Mouse (Mus musculus) intestine, embryonic 16.5 days (tissue): ENCODE results near the gene Disc1. TPM values are rescaled to one million over a fixed set of nuclear protein-coding genes. Genes with fewer than 3 reads are reported as not detected.
A peak's percentile ranks its signal among the peaks of the same experiment; 100 is the strongest.

Source experiments
- ATAC-seq: fragments of 200-750 bp; cut with Nextera tagmentation; 2 replicates; pipeline ENCODE4 v1.8.0; 2017; ENCODE audit warnings: moderate TSS enrichment, moderate library complexity
- H3K27ac ChIP-seq: fragments of 300-500 bp; sonication (generic); 2 replicates; pipeline ENCODE4 v1.5.1; 2014; ENCODE audit warnings: mild to moderate bottlenecking, low read length
- H3K27me3 ChIP-seq: fragments of 300-500 bp; sonication (generic); replicated peaks from 2 replicates; pipeline ENCODE4 v1.6.1; 2014; ENCODE audit warnings: low read length, control low read depth, mixed read lengths; ENCODE audit not compliant: control insufficient read depth, insufficient read depth
- H3K36me3 ChIP-seq: fragments of 300-500 bp; sonication (generic); 2 replicates; pipeline ENCODE4 v1.6.1; 2014; ENCODE audit warnings: low read length, control low read depth; ENCODE audit not compliant: control insufficient read depth, insufficient read depth
- H3K4me1 ChIP-seq: fragments of 300-500 bp; sonication (generic); 2 replicates; pipeline ENCODE4 v1.6.1; 2014; ENCODE audit warnings: low read length, control low read depth, mixed read lengths; ENCODE audit not compliant: control insufficient read depth, insufficient read depth
- H3K4me2 ChIP-seq: fragments of 300-500 bp; sonication (generic); 2 replicates; pipeline ENCODE4 v1.6.1; 2014; ENCODE audit warnings: low read depth, low read length, control low read depth
- H3K4me3 ChIP-seq: fragments of 300-500 bp; sonication (generic); 2 replicates; pipeline ENCODE4 v1.5.1; 2014; ENCODE audit warnings: mild to moderate bottlenecking, low read length
- H3K9ac ChIP-seq: fragments of 300-500 bp; sonication (generic); 2 replicates; pipeline ENCODE4 v1.6.1; 2014; ENCODE audit warnings: low read depth, low read length
- H3K9me3 ChIP-seq: fragments of 300-500 bp; sonication (generic); 2 replicates; pipeline ENCODE4 v1.6.1; 2016; ENCODE audit warnings: low read length, control low read depth; ENCODE audit not compliant: control insufficient read depth
- WGBS: fragments of 180-500 bp; shearing (Covaris S2); extraction: QIAGEN DNeasy Blood & Tissue Kit; methylation state at CpG from one replicate; pipeline ENCODE4 v1.1.7; 2014; 5-methylcytosine and 5-hydroxymethylcytosine counted together
- polyA plus RNA-seq: library from polyadenylated mRNA; unstranded; fragments of >200 nt; fragmentation: Nextera tagmentation; extraction: Ambion mirVana; gene quantifications from 2 replicates; pipeline ENCODE4 v1.2.1, GENCODE M21; 2015

The Disc1 gene
- polyA plus RNA-seq, 1 experiment from 2014 or later: 1.7 TPM

DNA sequence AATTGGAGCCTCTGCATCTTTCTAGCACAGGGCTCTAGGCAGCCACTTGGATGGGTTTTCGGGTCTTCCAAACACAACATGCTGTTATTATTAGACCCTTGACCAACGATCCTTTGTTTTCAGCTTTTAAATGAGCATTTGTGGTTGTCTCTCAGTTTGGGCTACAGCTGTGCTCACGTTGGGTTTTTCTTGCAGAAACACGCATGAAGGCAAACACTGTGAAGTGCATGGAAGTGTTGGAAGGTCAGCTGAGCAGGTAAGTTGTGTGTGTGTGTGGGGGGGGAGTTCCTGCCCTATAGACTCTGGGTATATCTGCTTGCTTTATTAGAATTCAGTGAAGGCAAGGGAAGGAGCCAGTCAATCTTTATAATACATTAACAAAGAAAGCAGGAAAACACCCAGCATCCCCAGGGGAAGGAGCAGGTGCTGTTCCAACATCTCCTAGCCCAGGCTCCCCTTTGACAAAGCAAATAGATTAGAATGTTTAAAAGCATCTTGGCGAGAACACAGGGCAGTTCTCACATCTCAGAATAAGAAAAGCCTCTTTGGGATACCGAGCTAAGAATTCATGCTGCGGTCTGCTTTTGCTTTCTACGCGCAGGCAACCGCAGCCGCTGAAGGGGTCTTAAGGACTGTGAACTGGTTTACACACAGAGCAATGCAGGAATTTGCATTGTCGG lies 164.0 kb downstream of the Disc1 start:
- no peaks in the 10 kb centered on the region for H3K36me3 ChIP-seq
- H3K4me2 ChIP-seq: no peak overlapping the region
- H3K27ac ChIP-seq: no peak overlapping the region
- no peak overlapping the region for H3K9ac ChIP-seq
- WGBS: 53% methylated on average over 12 of the region's 12 CpGs
- peaks cover 5% of the 10 kb centered on the region for H3K4me1 ChIP-seq
- H3K4me3 ChIP-seq: no peak overlapping the region
- H3K27me3 ChIP-seq: no peaks in the 10 kb centered on the region
- no peaks in the 10 kb centered on the region for H3K9me3 ChIP-seq
- ATAC-seq: no peak

DNA sequence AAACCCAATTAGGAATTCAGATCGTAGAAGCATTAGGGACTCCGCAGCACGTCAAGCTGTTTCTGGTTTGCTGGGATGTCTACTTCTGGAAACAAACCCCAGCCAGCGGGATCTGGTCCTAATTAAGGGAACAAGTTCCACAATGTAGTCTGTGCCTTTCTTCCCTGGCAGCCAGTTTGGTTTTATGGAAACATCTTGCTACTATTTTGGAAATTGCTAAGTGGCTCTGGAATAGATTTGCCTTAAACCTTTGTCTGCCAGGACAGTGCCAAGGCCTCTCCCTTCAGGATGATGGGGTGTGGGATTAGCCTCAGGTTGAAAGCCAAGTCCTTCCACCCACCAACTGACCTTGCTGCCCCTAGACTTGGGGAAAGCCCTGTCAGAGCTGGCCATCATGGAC lies 164.7 kb downstream of the Disc1 start:
- Histone ChIP-seq H3K4me2 (no peak overlapping the region), H3K27ac (no peak overlapping the region), H3K4me1 (peaks cover 10% of the 10 kb centered on the region), H3K36me3 (no peaks in the 10 kb centered on the region), H3K9ac (no peak overlapping the region), H3K27me3 (no peaks in the 10 kb centered on the region), H3K9me3 (no peaks in the 10 kb centered on the region), H3K4me3 (no peak overlapping the region)
- WGBS: 63% methylated on average over 4 of the region's 4 CpGs
- no peak for ATAC-seq

DNA sequence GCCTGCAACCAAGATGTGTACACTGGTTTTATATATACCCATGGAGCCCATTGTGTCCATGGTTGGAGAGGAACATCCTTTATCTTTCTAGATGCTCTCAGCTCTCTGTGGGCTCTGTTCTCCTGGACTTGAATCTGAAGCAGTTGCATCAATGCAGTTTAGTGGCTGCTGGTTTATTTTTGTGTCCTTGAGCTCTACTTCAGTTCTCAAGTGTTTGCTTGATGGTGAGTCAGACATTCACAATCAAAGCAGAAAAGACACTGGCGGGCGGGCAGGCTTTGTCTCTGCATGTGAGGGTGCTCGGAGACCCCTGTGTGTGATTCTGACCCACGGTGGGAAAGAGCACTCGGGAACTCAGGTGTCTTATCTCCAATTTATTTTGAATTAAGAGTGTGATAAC lies 166.6 kb downstream of the Disc1 start:
- Histone ChIP-seq H3K36me3 (no peaks in the 10 kb centered on the region), H3K9ac (no peak overlapping the region), H3K4me3 (no peak overlapping the region), H3K4me1 (peaks cover 15% of the 10 kb centered on the region), H3K4me2 (no peak overlapping the region), H3K9me3 (no peaks in the 10 kb centered on the region), H3K27me3 (no peaks in the 10 kb centered on the region), H3K27ac (no peak overlapping the region)
- ATAC-seq: no peak
- WGBS: 80% methylated on average over 5 of the region's 5 CpGs

DNA sequence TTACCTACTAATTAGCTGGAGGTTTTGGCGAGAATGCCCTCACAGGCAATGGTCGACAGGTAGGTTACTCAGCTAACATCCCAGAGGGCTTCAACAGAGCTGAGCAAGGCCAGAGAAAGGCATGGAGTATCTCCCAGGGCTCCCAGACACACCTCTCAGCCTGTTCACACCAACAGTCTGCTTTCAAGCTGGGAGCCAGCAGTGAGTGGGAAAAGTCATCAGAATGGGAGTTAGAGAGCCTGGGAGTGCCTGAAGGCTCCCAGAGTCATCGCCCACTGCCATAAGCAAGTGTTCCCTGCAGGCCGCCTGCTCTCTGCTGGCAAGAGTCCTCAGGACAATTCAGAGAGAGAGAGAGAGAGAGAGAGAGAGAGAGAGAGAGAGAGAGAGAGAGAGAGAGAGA lies 167.1 kb downstream of the Disc1 start:
- Histone ChIP-seq H3K9me3 (no peaks in the 10 kb centered on the region), H3K4me2 (no peak overlapping the region), H3K4me3 (no peak overlapping the region), H3K4me1 (peaks cover 15% of the 10 kb centered on the region), H3K27me3 (no peaks in the 10 kb centered on the region), H3K9ac (no peak overlapping the region), H3K36me3 (no peaks in the 10 kb centered on the region), H3K27ac (no peak overlapping the region)
- WGBS: 82% methylated on average over 4 of the region's 4 CpGs
- ATAC-seq: no peak

DNA sequence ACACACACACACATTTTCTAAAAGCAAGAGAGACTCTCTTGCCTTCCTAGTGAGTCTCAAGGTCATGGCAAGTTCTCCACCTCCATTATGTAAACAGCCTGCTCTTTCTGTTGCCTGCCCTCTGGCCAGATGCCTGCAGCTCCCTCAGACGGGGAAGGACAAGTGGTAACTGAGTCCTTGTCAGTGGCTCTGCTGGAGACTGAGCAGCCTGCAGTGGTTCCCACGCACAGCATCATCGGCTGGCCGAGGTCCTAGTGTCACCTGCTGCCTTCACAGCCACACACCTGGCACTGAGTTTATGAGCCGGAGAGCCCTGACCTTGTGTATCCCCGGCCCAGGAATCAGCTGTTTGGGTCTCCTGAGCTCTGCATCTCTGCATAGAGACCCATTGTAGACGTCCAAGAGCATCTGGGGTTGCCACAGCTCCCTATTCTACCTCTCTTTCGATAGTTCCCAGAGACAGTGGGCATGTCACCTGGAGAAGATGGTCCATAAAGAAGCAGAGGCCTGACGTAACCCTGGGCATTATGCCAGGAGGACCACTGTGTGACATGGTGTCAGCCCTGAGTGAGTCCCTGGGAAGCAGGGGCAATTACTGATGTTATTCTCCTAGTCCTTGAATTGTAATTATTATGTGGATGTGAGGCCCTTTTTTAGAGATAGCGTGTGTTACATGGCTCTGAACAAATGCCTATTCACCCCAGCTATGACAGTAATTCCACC lies 169.2 kb downstream of the Disc1 start:
- peaks cover 26% of the 10 kb centered on the region for H3K4me1 ChIP-seq
- H3K4me3 ChIP-seq: no peak overlapping the region
- no peaks in the 10 kb centered on the region for H3K36me3 ChIP-seq
- no peak overlapping the region for H3K9ac ChIP-seq
- H3K4me2 ChIP-seq: no peak overlapping the region
- no peaks in the 10 kb centered on the region for H3K27me3 ChIP-seq
- peak overlapping the region; percentile 16 for H3K27ac ChIP-seq
- H3K9me3 ChIP-seq: no peaks in the 10 kb centered on the region
- peak; percentile 70 for ATAC-seq
- WGBS: 55% methylated on average over 10 of the region's 10 CpGs

DNA sequence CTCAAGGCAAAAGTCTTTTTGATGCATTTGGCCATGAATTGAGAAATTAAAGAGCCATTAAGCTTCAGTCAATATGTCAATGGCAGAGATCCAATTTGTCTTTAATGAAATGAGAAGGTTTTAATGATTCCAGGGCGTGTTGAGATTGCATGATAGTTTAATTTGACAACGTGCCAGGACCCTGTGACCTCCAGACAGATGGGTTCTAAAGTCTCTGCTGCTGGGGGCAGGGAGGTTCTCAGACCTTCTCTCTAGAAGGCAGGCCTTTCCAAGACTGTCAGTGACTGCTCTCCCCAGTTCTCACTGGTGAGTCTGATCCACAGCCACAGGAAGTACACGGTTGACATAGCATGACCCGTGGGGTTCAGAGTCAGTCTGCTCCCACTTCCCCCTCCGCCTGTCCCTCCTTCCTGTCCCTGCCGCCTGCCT lies 170.3 kb downstream of the Disc1 start:
- no peak overlapping the region for H3K9ac ChIP-seq
- 54% methylated on average over 6 of the region's 6 CpGs for WGBS
- no peak overlapping the region for H3K4me3 ChIP-seq
- peaks cover 26% of the 10 kb centered on the region for H3K4me1 ChIP-seq
- no peaks in the 10 kb centered on the region for H3K9me3 ChIP-seq
- no peaks in the 10 kb centered on the region for H3K27me3 ChIP-seq
- no peak for ATAC-seq
- no peaks in the 10 kb centered on the region for H3K36me3 ChIP-seq
- H3K4me2 ChIP-seq: no peak overlapping the region
- no peak overlapping the region; the same call in 1 of the 2 replicates for H3K27ac ChIP-seq

DNA sequence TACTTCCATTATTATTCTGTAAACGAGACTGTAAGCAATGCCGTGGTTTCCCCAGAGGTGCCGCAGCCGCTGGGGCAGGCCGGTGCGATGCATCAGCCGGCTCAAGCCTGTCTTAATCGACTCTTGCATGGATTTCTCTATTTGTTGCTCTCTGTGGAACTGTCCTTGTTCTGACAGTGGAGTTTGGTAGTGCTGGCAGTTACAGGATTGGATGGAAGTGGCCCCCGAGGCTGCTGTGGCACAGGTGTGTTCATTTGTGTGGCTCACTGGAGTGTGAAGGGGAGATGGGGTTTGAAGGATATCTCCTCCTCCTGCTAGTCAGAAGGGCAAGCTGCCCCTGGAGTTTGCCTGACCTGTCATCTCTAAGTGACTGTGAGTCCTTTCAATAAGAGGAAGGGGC lies 171.3 kb downstream of the Disc1 start:
- no peak overlapping the region for H3K4me3 ChIP-seq
- no peak for ATAC-seq
- no peaks in the 10 kb centered on the region for H3K9me3 ChIP-seq
- no peak overlapping the region for H3K27ac ChIP-seq
- H3K4me1 ChIP-seq: peaks cover 26% of the 10 kb centered on the region
- no peaks in the 10 kb centered on the region for H3K36me3 ChIP-seq
- no peaks in the 10 kb centered on the region for H3K27me3 ChIP-seq
- WGBS: 83% methylated on average over 9 of the region's 9 CpGs
- H3K9ac ChIP-seq: no peak overlapping the region
- no peak overlapping the region for H3K4me2 ChIP-seq

DNA sequence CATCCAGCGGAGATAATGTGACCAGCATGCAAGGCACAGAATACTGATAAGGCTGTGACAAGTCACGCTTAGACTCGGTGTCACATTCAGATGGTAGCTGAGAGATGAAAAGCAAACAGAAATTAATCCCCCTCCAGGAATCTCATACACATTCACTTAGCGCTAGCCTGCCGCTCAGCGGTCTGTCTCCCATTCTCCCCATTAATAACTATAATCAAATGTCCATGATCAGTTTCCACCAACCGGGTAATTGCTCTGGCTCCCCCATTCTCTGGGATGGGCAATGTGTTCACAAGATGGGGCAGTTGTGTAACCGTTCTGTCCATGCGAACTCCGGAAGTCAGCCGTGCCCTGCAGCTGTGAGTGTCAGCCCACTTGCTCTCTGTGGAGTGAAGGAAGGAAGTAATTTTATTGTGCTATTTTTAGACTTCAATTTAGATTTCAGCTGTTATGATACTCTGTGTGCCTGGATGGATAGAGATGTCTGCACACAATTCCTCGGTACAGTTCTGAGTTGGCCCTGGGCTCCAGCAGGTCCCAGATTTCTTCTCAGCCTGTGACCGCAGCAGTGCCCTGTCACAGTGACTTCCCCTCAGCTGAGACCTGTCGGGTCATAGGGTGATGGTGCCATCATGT lies 173.1 kb downstream of the Disc1 start:
- ATAC-seq: peak; percentile 34
- WGBS: 31% methylated on average over 14 of the region's 14 CpGs
- Histone ChIP-seq H3K4me2 (peak overlapping the region; percentile 14; the same call in 1 of the 2 replicates), H3K9ac (no peak overlapping the region), H3K4me1 (peaks cover 26% of the 10 kb centered on the region), H3K27me3 (no peaks in the 10 kb centered on the region), H3K9me3 (no peaks in the 10 kb centered on the region), H3K4me3 (no peak overlapping the region), H3K27ac (0 out of 2 replicates have a peak overlapping the region, but pooled peaks have one; percentile 14), H3K36me3 (no peaks in the 10 kb centered on the region)

DNA sequence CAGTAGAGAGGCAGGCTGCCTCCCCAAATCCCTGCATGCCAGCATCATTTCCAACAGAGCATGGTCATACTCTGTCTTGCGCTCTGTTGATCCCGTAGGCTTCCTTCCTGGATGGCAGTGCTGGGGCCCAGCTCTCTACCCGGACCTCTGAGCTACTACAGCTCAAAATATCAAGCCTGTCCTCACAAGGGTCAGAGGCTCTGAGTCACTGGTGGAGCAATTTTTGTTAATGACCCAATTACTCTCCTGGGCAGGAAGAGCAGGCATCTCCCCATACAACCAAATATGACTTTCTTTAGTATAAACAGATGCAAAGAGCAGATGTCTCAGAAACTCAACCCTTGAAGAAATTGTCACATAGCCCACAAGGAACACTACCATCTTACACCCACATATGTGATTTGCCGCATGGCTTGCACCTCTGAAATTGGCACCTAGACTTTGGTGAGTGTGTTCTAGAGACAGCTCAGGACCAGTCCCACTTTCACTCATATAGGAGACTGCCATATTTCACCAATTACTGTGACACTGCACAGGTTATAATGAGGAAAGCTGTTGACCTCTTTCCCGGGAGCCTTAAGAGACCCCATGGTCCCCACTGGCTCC lies 176.6 kb downstream of the Disc1 start:
- Histone ChIP-seq H3K9me3 (no peaks in the 10 kb centered on the region), H3K9ac (no peak overlapping the region), H3K4me2 (no peak overlapping the region), H3K36me3 (no peaks in the 10 kb centered on the region), H3K4me1 (peaks cover 11% of the 10 kb centered on the region; the same call in 1 of the 2 replicates), H3K4me3 (no peak overlapping the region), H3K27me3 (0 out of 2 replicates have a peak, but pooled peaks cover 5% of the 10 kb centered on the region), H3K27ac (no peak overlapping the region)
- 81% methylated on average over 5 of the region's 5 CpGs for WGBS
- no peak for ATAC-seq
